Mouse (Mus musculus): ENCODE measurements around the gene Cdk14. TPM values are rescaled to one million over a fixed set of nuclear protein-coding genes. Genes with fewer than 3 reads are reported as not detected.

The Cdk14 gene
- total RNA-seq, 1 experiment from 2014 or later = 43.7 TPM

- no peak for ATAC-seq (replicated peaks; ENCODE audit: insufficient number of reproducible peaks, low FRiP score, low TSS enrichment, poor library complexity, severe bottlenecking)
Measured at GRCm38 (mm10) chr5:4861592-4861991, 558.5 kb downstream of the Cdk14 start.

- ATAC-seq (replicated peaks; ENCODE audit: insufficient number of reproducible peaks, low FRiP score, low TSS enrichment, poor library complexity, severe bottlenecking) = no peak
Measured at GRCm38 (mm10) chr5:4861141-4861540, 559.0 kb downstream of the Cdk14 start.

GRCm38 (mm10) chr5:4858032-4858641 is 562.0 kb downstream of the Cdk14 start:
- no peak for ATAC-seq (replicated peaks; ENCODE audit: insufficient number of reproducible peaks, low FRiP score, low TSS enrichment, poor library complexity, severe bottlenecking)

- no peak for ATAC-seq (replicated peaks; ENCODE audit: insufficient number of reproducible peaks, low FRiP score, low TSS enrichment, poor library complexity, severe bottlenecking)
Measured at GRCm38 (mm10) chr5:4853503-4853902, 566.6 kb downstream of the Cdk14 start.

- ATAC-seq (replicated peaks; ENCODE audit: insufficient number of reproducible peaks, low FRiP score, low TSS enrichment, poor library complexity, severe bottlenecking) = no peak
Measured at GRCm38 (mm10) chr5:4852711-4853320, 567.3 kb downstream of the Cdk14 start.

GRCm38 (mm10) chr5:4851934-4852710 is 568.0 kb downstream of the Cdk14 start:
- no peak for ATAC-seq (replicated peaks; ENCODE audit: insufficient number of reproducible peaks, low FRiP score, low TSS enrichment, poor library complexity, severe bottlenecking)

- no peak for ATAC-seq (replicated peaks; ENCODE audit: insufficient number of reproducible peaks, low FRiP score, low TSS enrichment, poor library complexity, severe bottlenecking)
Measured at GRCm38 (mm10) chr5:4851245-4851933, 568.7 kb downstream of the Cdk14 start.

- ATAC-seq (replicated peaks; ENCODE audit: insufficient number of reproducible peaks, low FRiP score, low TSS enrichment, poor library complexity, severe bottlenecking) = no peak
Measured at GRCm38 (mm10) chr5:4834819-4835480, 585.2 kb downstream of the Cdk14 start.

GRCm38 (mm10) chr5:4833940-4834339 is 586.2 kb downstream of the Cdk14 start:
- no peak for ATAC-seq (replicated peaks; ENCODE audit: insufficient number of reproducible peaks, low FRiP score, low TSS enrichment, poor library complexity, severe bottlenecking)

GRCm38 (mm10) chr5:4826886-4827285 is 593.2 kb downstream of the Cdk14 start:
- no peak for ATAC-seq (replicated peaks; ENCODE audit: insufficient number of reproducible peaks, low FRiP score, low TSS enrichment, poor library complexity, severe bottlenecking)

- no peak for ATAC-seq (replicated peaks; ENCODE audit: insufficient number of reproducible peaks, low FRiP score, low TSS enrichment, poor library complexity, severe bottlenecking)
Measured at GRCm38 (mm10) chr5:4825951-4826350, 594.2 kb downstream of the Cdk14 start.

- no peak for ATAC-seq (replicated peaks; ENCODE audit: insufficient number of reproducible peaks, low FRiP score, low TSS enrichment, poor library complexity, severe bottlenecking)
Measured at GRCm38 (mm10) chr5:4825076-4825475, 595.0 kb downstream of the Cdk14 start.

- ATAC-seq (replicated peaks; ENCODE audit: insufficient number of reproducible peaks, low FRiP score, low TSS enrichment, poor library complexity, severe bottlenecking) = no peak
Measured at GRCm38 (mm10) chr5:4824171-4824570, 595.9 kb downstream of the Cdk14 start.

- ATAC-seq (replicated peaks; ENCODE audit: insufficient number of reproducible peaks, low FRiP score, low TSS enrichment, poor library complexity, severe bottlenecking) = no peak
Measured at GRCm38 (mm10) chr5:4822041-4822440, 598.1 kb downstream of the Cdk14 start.

- ATAC-seq (replicated peaks; ENCODE audit: insufficient number of reproducible peaks, low FRiP score, low TSS enrichment, poor library complexity, severe bottlenecking) = no peak
Measured at GRCm38 (mm10) chr5:4821368-4821771, 598.7 kb downstream of the Cdk14 start.

- no peak for ATAC-seq (replicated peaks; ENCODE audit: insufficient number of reproducible peaks, low FRiP score, low TSS enrichment, poor library complexity, severe bottlenecking)
Measured at GRCm38 (mm10) chr5:4816981-4817380, 603.1 kb downstream of the Cdk14 start.

- ATAC-seq (replicated peaks; ENCODE audit: insufficient number of reproducible peaks, low FRiP score, low TSS enrichment, poor library complexity, severe bottlenecking) = no peak
Measured at GRCm38 (mm10) chr5:4814465-4815204, 605.5 kb downstream of the Cdk14 start.

- ATAC-seq (replicated peaks; ENCODE audit: insufficient number of reproducible peaks, low FRiP score, low TSS enrichment, poor library complexity, severe bottlenecking) = no peak
Measured at GRCm38 (mm10) chr5:4813357-4813756, 606.8 kb downstream of the Cdk14 start.
